Mouse (Mus musculus): ENCODE data around the gene Sema4d.

- TF ChIP-seq POLR2A (IDR thresholded peaks at IDR 0.05; ENCODE audit: control insufficient read depth in 1 of 2, insufficient read depth in 1 of 2, low read depth in 1 of 2, low read length in 2 of 2, poor library complexity in 1 of 2), result no peak
- no peak for TF ChIP-seq CTCF (IDR thresholded peaks at IDR 0.05 in 2 of 3, conservative IDR thresholded peaks at IDR 0.05 in 1 of 3; ENCODE audit: control insufficient read depth in 1 of 3, insufficient read depth in 1 of 3, low read depth in 2 of 3, low read length in 3 of 3, poor library complexity in 1 of 3, severe bottlenecking in 1 of 3)
Measured at GRCm38 (mm10) chr13:51688688-51689087, 104.9 kb downstream of the Sema4d start.
